20 mouse cellular contexts compared by ENCODE assay signal in the genomic region with DNA sequence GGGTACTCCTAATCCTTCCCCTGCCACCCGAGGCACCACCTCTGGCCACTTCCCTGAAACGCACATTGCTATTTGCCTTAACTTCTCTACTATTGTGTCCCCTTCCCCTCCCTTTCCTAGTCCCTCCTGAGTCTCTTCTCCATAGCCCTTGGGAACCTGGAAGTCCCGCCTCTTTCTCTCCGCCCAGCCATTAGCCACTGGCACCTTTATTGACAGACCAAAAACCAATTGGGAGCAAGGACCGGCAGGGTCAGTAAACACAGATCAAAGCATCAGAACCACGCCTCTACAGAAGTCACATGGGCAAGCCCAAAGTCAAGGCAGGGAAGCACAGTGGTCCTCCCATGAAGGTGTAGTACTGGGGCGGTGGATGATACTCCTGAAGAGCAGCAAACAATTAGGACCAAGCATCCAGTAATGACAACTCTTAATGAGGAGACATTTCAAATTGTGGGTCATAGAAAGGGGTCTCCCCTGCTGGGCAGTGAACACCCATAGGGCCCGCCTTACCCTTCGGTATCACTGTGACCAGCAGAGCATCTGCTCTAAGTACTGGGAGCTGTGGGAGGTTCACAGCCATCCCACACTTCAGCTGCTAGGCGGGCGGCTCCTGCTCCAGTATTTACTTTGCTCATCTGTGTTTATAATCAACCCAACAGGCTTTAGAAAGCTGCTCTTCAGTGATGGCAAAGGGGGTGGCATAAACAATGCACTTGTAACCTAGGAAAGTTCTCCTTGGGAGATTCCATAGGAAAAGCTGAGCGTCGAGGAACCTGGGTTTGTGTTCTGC.
DNase-seq lines count a peak whose midpoint lies in the region; ATAC-seq and TF ChIP-seq lines count a peak whose summit lies in the region.
"Had no signal": no experiment of that assay in that cellular context is flagged by ENCODE, and none has a peak within 500 bp of the region (broad histone marks: within the 10 kb centered on the region; RNA-seq: fewer than 3 reads in every experiment).

No protein-coding gene starts in this region.

- H3K4me3 ChIP-seq in hindbrain, embryonic 10.5 days, result no peak overlapping the region
- no peak overlapping the region for H3K4me3 ChIP-seq in lung, postnatal 0 days (ENCODE audit: low read depth, low read length)
- H3K4me3 ChIP-seq: forebrain, embryonic 10.5 days; heart, embryonic 15.5 days; limb, embryonic 13.5 days had no signal

- TF ChIP-seq EP300 in lung, postnatal 0 days (IDR thresholded peaks at IDR 0.05), result no peak

- no peak overlapping the region for H3K9ac ChIP-seq in lung, postnatal 0 days (replicated peaks; ENCODE audit: low read depth)
- H3K9ac ChIP-seq: heart, embryonic 15.5 days; limb, embryonic 13.5 days; liver, embryonic 14.5 days had no signal

- WGBS in hindbrain, embryonic 10.5 days, result 88% methylated on average over 13 of the region's 13 CpGs
- WGBS in lung, postnatal 0 days, result 85% methylated on average over 13 of the region's 13 CpGs

- no peak overlapping the region for H3K4me2 ChIP-seq in lung, postnatal 0 days (replicated peaks; ENCODE audit: low read depth, low read length)
- H3K4me2 ChIP-seq: heart, embryonic 15.5 days; limb, embryonic 13.5 days had no signal

- DNase-seq in left cerebral cortex, adult 18-20 months (ENCODE audit: low spot score in 2 of 2), result peak; percentile 17 to 51
- no peak for DNase-seq in left cerebral cortex, adult 11 months (ENCODE audit: low spot score)
- peak; percentile 50 to 69 for DNase-seq in frontal cortex, postnatal 36 days (ENCODE audit: low spot score in 2 of 2)
- peak; percentile 14 to 56 for DNase-seq in left cerebral cortex, adult 9 months (ENCODE audit: low spot score in 2 of 2)
- peak; percentile 50 to 65 for DNase-seq in right cerebral cortex, postnatal 36 days (ENCODE audit: low spot score in 2 of 2)
- DNase-seq in hindbrain, embryonic 10.5 days (ENCODE audit: low spot score), result no peak
- DNase-seq in heart, postnatal 4 days, result no peak
- DNase-seq in lung, postnatal 0 days (ENCODE audit: low spot score), result no peak
- DNase-seq: adrenal gland, postnatal 25 days; cerebellum, adult 9-10 months; kidney, adult 9 months; kidney, postnatal 36 days; lung, postnatal 10 days; thymus, adult 2 months had no signal

- H3K36me3 ChIP-seq in hindbrain, embryonic 10.5 days, result no peaks in the 10 kb centered on the region
- no peaks in the 10 kb centered on the region for H3K36me3 ChIP-seq in lung, postnatal 0 days (ENCODE audit: insufficient read depth, low read length)
- H3K36me3 ChIP-seq: forebrain, embryonic 10.5 days; heart, embryonic 15.5 days; limb, embryonic 13.5 days had no signal

- no peaks in the 10 kb centered on the region for H3K27me3 ChIP-seq in hindbrain, embryonic 10.5 days (ENCODE audit: insufficient read depth, poor library complexity, severe bottlenecking)
- no peaks in the 10 kb centered on the region for H3K27me3 ChIP-seq in lung, postnatal 0 days (replicated peaks; ENCODE audit: insufficient read depth, low read length)
- H3K27me3 ChIP-seq: CH12.LX; limb, embryonic 13.5 days had no signal

- no peak for ATAC-seq in lung, postnatal 0 days
- ATAC-seq: activated CD4-positive, CD25-positive, alpha-beta regulatory T cell, adult 4 months had no signal

- H3K27ac ChIP-seq in hindbrain, embryonic 10.5 days, result no peak overlapping the region
- no peak overlapping the region for H3K27ac ChIP-seq in lung, postnatal 0 days (ENCODE audit: low read length)
- H3K27ac ChIP-seq: forebrain, embryonic 10.5 days; heart, embryonic 15.5 days; limb, embryonic 13.5 days; liver, embryonic 14.5 days had no signal

- TF ChIP-seq CTCF in lung, postnatal 0 days (IDR thresholded peaks at IDR 0.05), result no peak

- H3K9me3 ChIP-seq in hindbrain, embryonic 10.5 days, result no peaks in the 10 kb centered on the region
- no peaks in the 10 kb centered on the region for H3K9me3 ChIP-seq in lung, postnatal 0 days (ENCODE audit: low read length)
- H3K9me3 ChIP-seq: forebrain, embryonic 10.5 days; heart, embryonic 15.5 days; limb, embryonic 13.5 days had no signal

- H3K4me1 ChIP-seq in hindbrain, embryonic 10.5 days (replicated peaks), result peaks cover 17% of the 10 kb centered on the region
- H3K4me1 ChIP-seq in lung, postnatal 0 days (ENCODE audit: insufficient read depth, low read depth, low read length), result no peaks in the 10 kb centered on the region
- H3K4me1 ChIP-seq: heart, embryonic 15.5 days; limb, embryonic 13.5 days had no signal

Comparison
In these comparisons a context has a peak if more than half of its experiments do, and no peak if none do; other contexts are left out.
1. DNase-seq: peak in left cerebral cortex, adult 18-20 months (2 of 2), frontal cortex, postnatal 36 days (2 of 2), left cerebral cortex, adult 9 months (2 of 2) and right cerebral cortex, postnatal 36 days (2 of 2); none in left cerebral cortex, adult 11 months (single experiment), hindbrain, embryonic 10.5 days (single experiment), heart, postnatal 4 days (single experiment) and lung, postnatal 0 days (single experiment).